Mouse (Mus musculus): Measurements from ENCODE around the gene Csrnp2.
"Not testable (repeated sequence)": the region's sequence is repeated elsewhere in the genome, so short reads cannot be mapped to it uniquely, and the experiment has no call there.

The Csrnp2 gene

GRCm38 (mm10) chr15:100495102-100495501 is at the start of gene Csrnp2:
Csrnp2 (minus strand) TSS chr15:100495488.
- DNase-seq, result peak; percentile 82 to 83

- not testable (repeated sequence) for DNase-seq
Measured at GRCm38 (mm10) chr15:100543651-100544030, 48.4 kb upstream of the Csrnp2 start.

GRCm38 (mm10) chr15:100542876-100543650 is 47.8 kb upstream of the Csrnp2 start:
- DNase-seq, result not testable (repeated sequence)

GRCm38 (mm10) chr15:100541426-100541825 is 46.1 kb upstream of the Csrnp2 start:
- DNase-seq, result no peak

- DNase-seq, result not testable (repeated sequence)
Measured at GRCm38 (mm10) chr15:100541001-100541400, 45.7 kb upstream of the Csrnp2 start.

GRCm38 (mm10) chr15:100539411-100539810 is 44.1 kb upstream of the Csrnp2 start:
- no peak for DNase-seq

GRCm38 (mm10) chr15:100537913-100538312 is 42.6 kb upstream of the Csrnp2 start:
- no peak for DNase-seq

- DNase-seq, result no peak
Measured at GRCm38 (mm10) chr15:100527900-100528299, 32.6 kb upstream of the Csrnp2 start.

GRCm38 (mm10) chr15:100525405-100525804 is 30.1 kb upstream of the Csrnp2 start:
- no peak for DNase-seq

- DNase-seq, result no peak
Measured at GRCm38 (mm10) chr15:100520306-100520705, 25.0 kb upstream of the Csrnp2 start.

GRCm38 (mm10) chr15:100515121-100515520 is 19.8 kb upstream of the Csrnp2 start:
- DNase-seq, result no peak

- DNase-seq, result no peak
Measured at GRCm38 (mm10) chr15:100513387-100513786, 18.1 kb upstream of the Csrnp2 start.

GRCm38 (mm10) chr15:100510072-100510471 is 14.8 kb upstream of the Csrnp2 start:
- DNase-seq, result no peak

- no peak for DNase-seq
Measured at GRCm38 (mm10) chr15:100508454-100509167, 13.3 kb upstream of the Csrnp2 start.

- DNase-seq, result not testable (repeated sequence)
Measured at GRCm38 (mm10) chr15:100499506-100499905, 4.2 kb upstream of the Csrnp2 start.

GRCm38 (mm10) chr15:100494647-100495046 is 641 bp downstream of the Csrnp2 start:
- no peak for DNase-seq

- DNase-seq, result no peak
Measured at GRCm38 (mm10) chr15:100491966-100492365, 3.3 kb downstream of the Csrnp2 start.

GRCm38 (mm10) chr15:100489263-100489662 is 6.0 kb downstream of the Csrnp2 start:
- DNase-seq, result no peak

- not testable (repeated sequence) for DNase-seq
Measured at GRCm38 (mm10) chr15:100488297-100488696, 7.0 kb downstream of the Csrnp2 start.

- no peak for DNase-seq
Measured at GRCm38 (mm10) chr15:100487050-100487449, 8.2 kb downstream of the Csrnp2 start.

- DNase-seq, result no peak
Measured at GRCm38 (mm10) chr15:100486450-100486849, 8.8 kb downstream of the Csrnp2 start.

GRCm38 (mm10) chr15:100485576-100485975 is 9.7 kb downstream of the Csrnp2 start:
- no peak for DNase-seq

- no peak for DNase-seq
Measured at GRCm38 (mm10) chr15:100478925-100479324, 16.4 kb downstream of the Csrnp2 start.

- DNase-seq, result no peak
Measured at GRCm38 (mm10) chr15:100478351-100478750, 16.9 kb downstream of the Csrnp2 start.
